8 mouse cellular contexts compared by ENCODE assay signal in genomic region chr5:37241651-37242151, GRCm38 (mm10). TPM values are rescaled to one million over a fixed set of nuclear protein-coding genes. Genes with fewer than 3 reads are reported as not detected.
DNase-seq lines count a peak whose midpoint lies in the region; ATAC-seq lines count a peak whose summit lies in the region.

Gene Crmp1 (plus strand): TSS chr5:37241940.

- peaks cover 72% of the 10 kb centered on the region for H3K27me3 ChIP-seq in lung, embryonic 15.5 days
- H3K27me3 ChIP-seq in forebrain, embryonic 16.5 days (replicated peaks; ENCODE audit: control insufficient read depth, insufficient read depth, low read length): peaks cover 17% of the 10 kb centered on the region
- H3K27me3 ChIP-seq in stomach, embryonic 16.5 days (ENCODE audit: control insufficient read depth, insufficient read depth, low read length): peaks cover 69% of the 10 kb centered on the region

- H3K4me2 ChIP-seq in lung, embryonic 15.5 days: peak within 1 kb of the TSS; percentile 60
- H3K4me2 ChIP-seq in forebrain, embryonic 16.5 days (ENCODE audit: low read length): peak within 1 kb of the TSS; percentile 68
- H3K4me2 ChIP-seq in stomach, embryonic 16.5 days (ENCODE audit: low read depth, low read length): peak within 1 kb of the TSS; percentile 59

- no peaks in the 10 kb centered on the region for H3K9me3 ChIP-seq in lung, embryonic 15.5 days
- no peaks in the 10 kb centered on the region for H3K9me3 ChIP-seq in forebrain, embryonic 16.5 days (ENCODE audit: control insufficient read depth, low read length)
- no peaks in the 10 kb centered on the region for H3K9me3 ChIP-seq in stomach, embryonic 16.5 days (replicated peaks; ENCODE audit: control insufficient read depth, low read length)

- H3K9ac ChIP-seq in lung, embryonic 15.5 days: no peak within 1 kb of the TSS
- peak within 1 kb of the TSS; percentile 72 for H3K9ac ChIP-seq in forebrain, embryonic 16.5 days (replicated peaks; ENCODE audit: low read depth, low read length)
- H3K9ac ChIP-seq in stomach, embryonic 16.5 days (ENCODE audit: low read length): no peak within 1 kb of the TSS

- H3K36me3 ChIP-seq in lung, embryonic 15.5 days: no peaks in the 10 kb centered on the region
- H3K36me3 ChIP-seq in forebrain, embryonic 16.5 days (ENCODE audit: control insufficient read depth, insufficient read depth): no peaks in the 10 kb centered on the region
- H3K36me3 ChIP-seq in stomach, embryonic 16.5 days (ENCODE audit: control insufficient read depth, insufficient read depth, low read length): no peaks in the 10 kb centered on the region

- WGBS in lung, embryonic 15.5 days: 1% methylated on average over 39 of the region's 56 CpGs
- WGBS in forebrain, embryonic 16.5 days: under 1% methylated on average over 25 of the region's 56 CpGs
- 2% methylated on average over 46 of the region's 56 CpGs for WGBS in stomach, embryonic 16.5 days

- H3K4me3 ChIP-seq in lung, embryonic 15.5 days: peak within 1 kb of the TSS; percentile 33
- peak within 1 kb of the TSS; percentile 58 for H3K4me3 ChIP-seq in forebrain, embryonic 16.5 days (replicated peaks; ENCODE audit: low read length)
- H3K4me3 ChIP-seq in stomach, embryonic 16.5 days (replicated peaks; ENCODE audit: low read length): peak within 1 kb of the TSS; percentile 42

- DNase-seq in lung, postnatal 25 days (ENCODE audit: low spot score): no peak
- peak; percentile 96 for DNase-seq in cerebellum, adult 11 months
- peak; percentile 89 for DNase-seq in layer of hippocampus, adult 9-11 months
- peak; percentile 89 for DNase-seq in mesoderm, embryonic 11.5 days (ENCODE audit: low read depth, low spot score)
- DNase-seq in lung, postnatal 36 days: no peak

- peak; percentile 74; the same call in 1 of the 2 replicates for ATAC-seq in lung, embryonic 15.5 days (ENCODE audit: borderline replicate concordance, extremely low read depth, low FRiP score, low TSS enrichment)
- ATAC-seq in forebrain, embryonic 16.5 days: peak; percentile 55
- ATAC-seq in stomach, embryonic 16.5 days (ENCODE audit: insufficient read depth, low FRiP score): peak; percentile 54; the same call in 1 of the 2 replicates

- H3K27ac ChIP-seq in lung, embryonic 15.5 days: no peak within 1 kb of the TSS
- peak within 1 kb of the TSS; percentile 38 for H3K27ac ChIP-seq in forebrain, embryonic 16.5 days (ENCODE audit: low read length)
- no peak within 1 kb of the TSS for H3K27ac ChIP-seq in stomach, embryonic 16.5 days (ENCODE audit: low read length)

- peaks cover 15% of the 10 kb centered on the region for H3K4me1 ChIP-seq in lung, embryonic 15.5 days
- H3K4me1 ChIP-seq in forebrain, embryonic 16.5 days (replicated peaks; ENCODE audit: control insufficient read depth, insufficient read depth, low read length): peaks cover 36% of the 10 kb centered on the region
- H3K4me1 ChIP-seq in stomach, embryonic 16.5 days (ENCODE audit: control insufficient read depth, insufficient read depth, low read length): peaks cover 14% of the 10 kb centered on the region

RNA-seq across cellular contexts. Expression of gene Crmp1, which starts in this region (rescaled TPM):
- 10.6 and 12.5 TPM in 2 replicates for polyA plus RNA-seq in lung, embryonic 15.5 days (2015; fragmentation: Nextera tagmentation; extraction: Ambion mirVana)
- 915 and 954 TPM in 2 replicates for polyA plus RNA-seq in forebrain, embryonic 16.5 days (2015; fragmentation: Nextera tagmentation; extraction: Ambion mirVana)
- polyA plus RNA-seq in stomach, embryonic 16.5 days (2015; fragmentation: Nextera tagmentation; extraction: Ambion mirVana): 23.8 and 24.0 TPM in 2 replicates

Comparison
In these comparisons a context has a peak if more than half of its experiments do, and no peak if none do; other contexts are left out.
1. RNA of gene Crmp1 (polyA plus RNA-seq): 915 to 954 TPM in forebrain, embryonic 16.5 days; 23.8 to 24.0 TPM in stomach, embryonic 16.5 days and 10.6 to 12.5 TPM in lung, embryonic 15.5 days; every median in the first group is over 10 times any median in the second.
2. DNase-seq: peak in cerebellum, adult 11 months (single experiment), layer of hippocampus, adult 9-11 months (single experiment) and mesoderm, embryonic 11.5 days (single experiment); none in lung, postnatal 25 days (single experiment) and lung, postnatal 36 days (single experiment).
3. Peak in every context shown above with its lines, with median percentiles within 50 percentile points of each other: ATAC-seq, H3K4me2 ChIP-seq and H3K4me3 ChIP-seq.